9 mouse cellular contexts compared by ENCODE assay signal in genomic region chr19:46848381-46849268, GRCm38 (mm10).
DNase-seq lines count a peak whose midpoint lies in the region; ATAC-seq and TF ChIP-seq lines count a peak whose summit lies in the region.
"Had no signal": no experiment of that assay in that cellular context is flagged by ENCODE, and none has a peak within 500 bp of the region (broad histone marks: within the 10 kb centered on the region; RNA-seq: fewer than 3 reads in every experiment).

No protein-coding gene starts in this region.

- H3K27me3 ChIP-seq in hindbrain, embryonic 16.5 days (replicated peaks; ENCODE audit: control insufficient read depth, insufficient read depth, low read length): no peaks in the 10 kb centered on the region
- no peaks in the 10 kb centered on the region for H3K27me3 ChIP-seq in hindbrain, embryonic 14.5 days (ENCODE audit: control insufficient read depth, insufficient read depth, low read length)
- no peaks in the 10 kb centered on the region for H3K27me3 ChIP-seq in limb, embryonic 15.5 days
- no peaks in the 10 kb centered on the region for H3K27me3 ChIP-seq in stomach, postnatal 0 days (ENCODE audit: control insufficient read depth, insufficient read depth, low read length)

- H3K9me3 ChIP-seq in hindbrain, embryonic 16.5 days (ENCODE audit: control insufficient read depth, low read length): no peaks in the 10 kb centered on the region
- no peaks in the 10 kb centered on the region for H3K9me3 ChIP-seq in hindbrain, embryonic 14.5 days (ENCODE audit: control insufficient read depth, low read length)
- H3K9me3 ChIP-seq in limb, embryonic 15.5 days: no peaks in the 10 kb centered on the region
- no peaks in the 10 kb centered on the region for H3K9me3 ChIP-seq in stomach, postnatal 0 days (ENCODE audit: control insufficient read depth, low read length)
- H3K9me3 ChIP-seq: midbrain, embryonic 10.5 days had no signal

- H3K36me3 ChIP-seq in hindbrain, embryonic 16.5 days (ENCODE audit: control insufficient read depth, insufficient read depth, low read length): no peaks in the 10 kb centered on the region
- no peaks in the 10 kb centered on the region for H3K36me3 ChIP-seq in hindbrain, embryonic 14.5 days (replicated peaks; ENCODE audit: control insufficient read depth, insufficient read depth)
- H3K36me3 ChIP-seq in limb, embryonic 15.5 days: no peaks in the 10 kb centered on the region
- H3K36me3 ChIP-seq in stomach, postnatal 0 days (ENCODE audit: control insufficient read depth, insufficient read depth, low read length): no peaks in the 10 kb centered on the region
- H3K36me3 ChIP-seq: midbrain, embryonic 10.5 days had no signal

- 0 out of 2 replicates have a peak, but pooled peaks have one; percentile 27 for ATAC-seq in hindbrain, embryonic 16.5 days
- ATAC-seq in hindbrain, embryonic 14.5 days (ENCODE audit: low FRiP score): no peak
- ATAC-seq in erythroid progenitor cell, adult 5-6 weeks (replicated peaks; ENCODE audit: low FRiP score, poor library complexity, severe bottlenecking): peak; percentile 45
- ATAC-seq in limb, embryonic 15.5 days (ENCODE audit: insufficient number of reproducible peaks, low FRiP score, low TSS enrichment, low read depth): 0 out of 2 replicates have a peak, but pooled peaks have one; percentile 22
- no peak for ATAC-seq in cerebellum, adult (ENCODE audit: insufficient number of reproducible peaks, low FRiP score, low TSS enrichment)
- no peak for ATAC-seq in stomach, postnatal 0 days (ENCODE audit: low FRiP score, low TSS enrichment)

- no peak for TF ChIP-seq EP300 in stomach, postnatal 0 days (optimal IDR thresholded peaks at IDR 0.05)

- no peak for DNase-seq in hindbrain, embryonic 14.5 days (ENCODE audit: low spot score)
- peak; percentile 83 for DNase-seq in R1 (ENCODE audit: low read depth, low spot score)
- DNase-seq in MN1 (ENCODE audit: low spot score): no peak
- no peak for DNase-seq in stomach, postnatal 0 days (ENCODE audit: low spot score)

- H3K4me1 ChIP-seq in hindbrain, embryonic 16.5 days (ENCODE audit: control insufficient read depth, insufficient read depth, low read depth, low read length): peaks cover 7% of the 10 kb centered on the region
- no peaks in the 10 kb centered on the region for H3K4me1 ChIP-seq in hindbrain, embryonic 14.5 days (replicated peaks; ENCODE audit: control insufficient read depth, insufficient read depth, low read length)
- H3K4me1 ChIP-seq in limb, embryonic 15.5 days: peaks cover 12% of the 10 kb centered on the region; the same call in 1 of the 2 replicates
- H3K4me1 ChIP-seq in stomach, postnatal 0 days (replicated peaks; ENCODE audit: control insufficient read depth, insufficient read depth): no peaks in the 10 kb centered on the region

- H3K4me2 ChIP-seq in hindbrain, embryonic 16.5 days (ENCODE audit: low read length): no peak overlapping the region
- H3K4me2 ChIP-seq in hindbrain, embryonic 14.5 days (replicated peaks): no peak overlapping the region
- H3K4me2 ChIP-seq in limb, embryonic 15.5 days: 0 out of 2 replicates have a peak overlapping the region, but pooled peaks have one; percentile 5
- no peak overlapping the region for H3K4me2 ChIP-seq in stomach, postnatal 0 days (replicated peaks; ENCODE audit: low read depth)

- WGBS in hindbrain, embryonic 16.5 days: 53% methylated on average over 14 of the region's 14 CpGs
- 64% methylated on average over 14 of the region's 14 CpGs for WGBS in hindbrain, embryonic 14.5 days
- WGBS in limb, embryonic 15.5 days: 43% methylated on average over 14 of the region's 14 CpGs
- 66% methylated on average over 14 of the region's 14 CpGs for WGBS in stomach, postnatal 0 days

- H3K9ac ChIP-seq in hindbrain, embryonic 16.5 days (ENCODE audit: low read depth, low read length): no peak overlapping the region
- H3K9ac ChIP-seq in hindbrain, embryonic 14.5 days: no peak overlapping the region
- H3K9ac ChIP-seq in limb, embryonic 15.5 days: no peak overlapping the region
- H3K9ac ChIP-seq in stomach, postnatal 0 days (ENCODE audit: low read length): no peak overlapping the region

- peak overlapping the region; percentile 44; the same call in 1 of the 2 replicates for H3K27ac ChIP-seq in hindbrain, embryonic 16.5 days (ENCODE audit: low read depth, low read length)
- H3K27ac ChIP-seq in hindbrain, embryonic 14.5 days: no peak overlapping the region
- peak overlapping the region; percentile 77 for H3K27ac ChIP-seq in limb, embryonic 15.5 days
- H3K27ac ChIP-seq in stomach, postnatal 0 days (replicated peaks): no peak overlapping the region

- TF ChIP-seq CTCF in stomach, postnatal 0 days (IDR thresholded peaks at IDR 0.05; ENCODE audit: low read depth): no peak

- H3K4me3 ChIP-seq in hindbrain, embryonic 16.5 days (ENCODE audit: low read length): no peak overlapping the region
- no peak overlapping the region for H3K4me3 ChIP-seq in hindbrain, embryonic 14.5 days (replicated peaks; ENCODE audit: low read length)
- H3K4me3 ChIP-seq in limb, embryonic 15.5 days: no peak overlapping the region
- no peak overlapping the region for H3K4me3 ChIP-seq in stomach, postnatal 0 days (ENCODE audit: low read depth, low read length)
- H3K4me3 ChIP-seq: midbrain, embryonic 10.5 days had no signal

Comparison
In these comparisons a context has a peak if more than half of its experiments do, and no peak if none do; other contexts are left out.
1. ATAC-seq: peak in hindbrain, embryonic 16.5 days (single experiment), erythroid progenitor cell, adult 5-6 weeks (single experiment) and limb, embryonic 15.5 days (single experiment); none in hindbrain, embryonic 14.5 days (single experiment), cerebellum, adult (single experiment) and stomach, postnatal 0 days (single experiment).
2. H3K27ac ChIP-seq: peak in hindbrain, embryonic 16.5 days (single experiment) and limb, embryonic 15.5 days (single experiment); none in hindbrain, embryonic 14.5 days (single experiment) and stomach, postnatal 0 days (single experiment).